Comparison of ENCODE assay signal across 8 mouse cellular contexts in the genomic region with DNA sequence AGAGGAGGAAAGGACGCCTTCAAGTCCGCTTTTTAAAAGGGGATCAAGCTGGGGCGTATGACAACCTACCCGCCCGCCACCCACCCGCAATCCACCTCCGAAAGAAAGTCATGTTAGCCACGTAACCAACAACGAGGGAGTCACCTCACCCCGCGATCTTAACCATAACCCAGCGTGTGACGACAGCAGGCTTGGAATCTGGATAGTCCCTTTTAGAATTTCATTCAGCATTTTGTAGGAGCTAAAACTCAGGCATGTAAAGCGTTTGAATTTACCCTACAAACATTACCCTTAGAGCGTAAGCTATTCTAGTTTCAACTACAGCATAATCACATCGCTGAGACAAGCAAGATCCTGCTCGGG. TPM values are rescaled to one million over a fixed set of nuclear protein-coding genes. Genes with fewer than 3 reads are reported as not detected.
DNase-seq lines count a peak whose midpoint lies in the region; ATAC-seq and TF ChIP-seq lines count a peak whose summit lies in the region.

No protein-coding gene starts in this region.

- no peaks in the 10 kb centered on the region for H3K27me3 ChIP-seq in heart, adult 2 months (ENCODE audit: control insufficient read depth, insufficient read depth, low read length)
- H3K27me3 ChIP-seq in forebrain, embryonic 13.5 days = no peaks in the 10 kb centered on the region
- H3K27me3 ChIP-seq in liver, embryonic 13.5 days = no peaks in the 10 kb centered on the region

- H3K27ac ChIP-seq in heart, adult 2 months = peak overlapping the region; percentile 83
- H3K27ac ChIP-seq in forebrain, embryonic 13.5 days = peak overlapping the region; percentile 83
- peak overlapping the region; percentile 90 for H3K27ac ChIP-seq in liver, embryonic 13.5 days

- TF ChIP-seq POLR2A in heart, adult 2 months (IDR thresholded peaks at IDR 0.05; ENCODE audit: insufficient read depth, low read depth, low read length) = no peak

- intact Hi-C loops in heart, adult 2 months (cut with DNase I) = loop anchor here (2.0 kb wide), 3 partner anchors 42 to 110 kb away; a partner anchor contains a TSS
- intact Hi-C loops in left cerebral cortex, postnatal 25 days (cut with DNase I) = loop anchor here (2.0 kb wide), 2 partner anchors 42 to 110 kb away; a partner anchor contains a TSS

- DNase-seq in heart, adult 2 months = no peak
- no peak for DNase-seq in heart, adult 8-10 months (ENCODE audit: low spot score)
- no peak for DNase-seq in liver, embryonic 13.5 days
- DNase-seq in adipocyte (ENCODE audit: low spot score) = no peak
- no peak for DNase-seq in embryo, embryonic 10.5 days (ENCODE audit: low spot score)
- no peak for DNase-seq in left cerebral cortex, postnatal 25 days (ENCODE audit: low spot score in 2 of 2)

- H3K4me2 ChIP-seq in forebrain, embryonic 13.5 days = peak overlapping the region; percentile 93
- peak overlapping the region; percentile 85 for H3K4me2 ChIP-seq in liver, embryonic 13.5 days

- ATAC-seq in CD4-positive, CD25-positive, alpha-beta regulatory T cell, adult 4 months = peak; percentile 22
- no peak; the same call in 1 of the 2 replicates for ATAC-seq in forebrain, embryonic 13.5 days
- no peak for ATAC-seq in liver, embryonic 13.5 days (ENCODE audit: low read depth)

- 0 out of 2 replicates have a peak, but pooled peaks cover 1% of the 10 kb centered on the region for H3K36me3 ChIP-seq in heart, adult 2 months (ENCODE audit: control insufficient read depth, insufficient read depth, low read length)
- H3K36me3 ChIP-seq in forebrain, embryonic 13.5 days (ENCODE audit: poor library complexity, severe bottlenecking) = peaks cover under 1% of the 10 kb centered on the region; the same call in 1 of the 2 replicates
- H3K36me3 ChIP-seq in liver, embryonic 13.5 days = no peaks in the 10 kb centered on the region

- under 1% methylated on average over 17 of the region's 17 CpGs for WGBS in heart, adult 2 months
- under 1% methylated on average over 17 of the region's 17 CpGs for WGBS in forebrain, embryonic 13.5 days
- under 1% methylated on average over 17 of the region's 17 CpGs for WGBS in liver, embryonic 13.5 days (ENCODE audit: insufficient replicate concordance)

- peaks cover 1% of the 10 kb centered on the region; the same call in 1 of the 2 replicates for H3K4me1 ChIP-seq in heart, adult 2 months (ENCODE audit: control insufficient read depth, insufficient read depth, low read length)
- peaks cover 20% of the 10 kb centered on the region for H3K4me1 ChIP-seq in forebrain, embryonic 13.5 days
- H3K4me1 ChIP-seq in liver, embryonic 13.5 days (replicated peaks) = peaks cover 31% of the 10 kb centered on the region

- TF ChIP-seq CTCF in heart, adult 2 months (IDR thresholded peaks at IDR 0.05) = no peak

- H3K79me2 ChIP-seq in heart, adult 2 months (replicated peaks; ENCODE audit: control insufficient read depth, insufficient read depth, low read length) = peaks cover 3% of the 10 kb centered on the region

- H3K4me3 ChIP-seq in heart, adult 2 months = peak overlapping the region; percentile 87
- peak overlapping the region; percentile 71 for H3K4me3 ChIP-seq in forebrain, embryonic 13.5 days
- peak overlapping the region; percentile 70 for H3K4me3 ChIP-seq in liver, embryonic 13.5 days (replicated peaks)

- H3K9ac ChIP-seq in heart, adult 2 months (ENCODE audit: low read depth, low read length) = peak overlapping the region; percentile 95
- H3K9ac ChIP-seq in forebrain, embryonic 13.5 days = peak overlapping the region; percentile 84
- peak overlapping the region; percentile 84 for H3K9ac ChIP-seq in liver, embryonic 13.5 days

- peak; percentile 6; the same call in 1 of the 2 replicates for TF ChIP-seq EP300 in heart, adult 2 months (IDR thresholded peaks at IDR 0.05; ENCODE audit: insufficient read depth, low read depth, low read length)

- H3K9me3 ChIP-seq in forebrain, embryonic 13.5 days (replicated peaks) = no peaks in the 10 kb centered on the region
- no peaks in the 10 kb centered on the region for H3K9me3 ChIP-seq in liver, embryonic 13.5 days (replicated peaks)

RNA-seq across cellular contexts. Expression of a gene that starts 0.5 kb away (rescaled TPM):
- 10 to 100 TPM; 21.0 to 22.8 TPM for total RNA-seq in heart, adult 2 months (2021)
- 9.2 and 17.3 TPM in 2 replicates for polyA plus RNA-seq in heart, adult 2 months (2012; rRNA removed)
- total RNA-seq in heart, adult 8-10 months (2022) = 10 to 100 TPM; 20.4 to 25.8 (median 21.8) TPM
- polyA plus RNA-seq in CD4-positive, CD25-positive, alpha-beta regulatory T cell, adult 4 months (2017; shearing (Covaris generic)) = 10 to 100 TPM; 44.6 to 52.4 TPM
- 21.6 and 23.4 TPM in 2 replicates for polyA plus RNA-seq in forebrain, embryonic 13.5 days (2015; fragmentation: Nextera tagmentation; extraction: Ambion mirVana)
- polyA plus RNA-seq in liver, embryonic 13.5 days (2015; fragmentation: Nextera tagmentation; extraction: Ambion mirVana) = 11.8 and 15.6 TPM in 2 replicates
- 10 to 100 TPM; 52.9 to 54.7 TPM for total RNA-seq in left cerebral cortex, postnatal 25 days (2021)

RNA-seq across cellular contexts. Expression of a gene that starts 17.2 kb away (rescaled TPM):
- total RNA-seq in heart, adult 2 months (2021) = under 1 TPM in 1 of 2 experiments, not detected in 1; 0.78 TPM
- 0.23 TPM in 1 of 2 replicates, not detected in the other for polyA plus RNA-seq in heart, adult 2 months (2012; rRNA removed)
- total RNA-seq in heart, adult 8-10 months (2022) = 1 to 10 TPM in 1 of 4 experiments, under 1 TPM in 1, not detected in 2; 0.50 to 1.3 TPM
- 1 to 10 TPM; 1.2 to 1.8 TPM for polyA plus RNA-seq in CD4-positive, CD25-positive, alpha-beta regulatory T cell, adult 4 months (2017; shearing (Covaris generic))
- polyA plus RNA-seq in forebrain, embryonic 13.5 days (2015; fragmentation: Nextera tagmentation; extraction: Ambion mirVana) = 0.67 and 0.88 TPM in 2 replicates
- not detected in 2 replicates for polyA plus RNA-seq in liver, embryonic 13.5 days (2015; fragmentation: Nextera tagmentation; extraction: Ambion mirVana)
- 1 to 10 TPM; 1.3 to 2.9 TPM for total RNA-seq in left cerebral cortex, postnatal 25 days (2021)

RNA-seq across cellular contexts. Expression of a gene that starts 43.2 kb away (rescaled TPM):
- total RNA-seq in heart, adult 2 months (2021) = 10 to 100 TPM; 60.8 to 64.6 TPM
- 6.6 and 14.3 TPM in 2 replicates for polyA plus RNA-seq in heart, adult 2 months (2012; rRNA removed)
- 10 to 100 TPM; 52.1 to 62.3 (median 56.1) TPM for total RNA-seq in heart, adult 8-10 months (2022)
- polyA plus RNA-seq in CD4-positive, CD25-positive, alpha-beta regulatory T cell, adult 4 months (2017; shearing (Covaris generic)) = 100 to 1,000 TPM in 1 of 2 experiments, 10 to 100 TPM in 1; 96.0 to 101 TPM
- polyA plus RNA-seq in forebrain, embryonic 13.5 days (2015; fragmentation: Nextera tagmentation; extraction: Ambion mirVana) = 128 and 131 TPM in 2 replicates
- 52.5 and 77.9 TPM in 2 replicates for polyA plus RNA-seq in liver, embryonic 13.5 days (2015; fragmentation: Nextera tagmentation; extraction: Ambion mirVana)
- 10 to 100 TPM; 67.6 to 68.3 TPM for total RNA-seq in left cerebral cortex, postnatal 25 days (2021)
